Mouse (Mus musculus): ENCODE data around the gene Anapc11.

Gene Anapc11

GRCm38 (mm10) chr11:120648001-120648476 is 49.8 kb downstream of the Anapc11 start, which contains the start of gene Myadml2:
Gene Myadml2, minus strand, starts transcription at chr11:120648158.
- in situ Hi-C loops (cut with MboI; ENCODE audit: low sequenced_read_pairs), result no loop called here

DNA sequence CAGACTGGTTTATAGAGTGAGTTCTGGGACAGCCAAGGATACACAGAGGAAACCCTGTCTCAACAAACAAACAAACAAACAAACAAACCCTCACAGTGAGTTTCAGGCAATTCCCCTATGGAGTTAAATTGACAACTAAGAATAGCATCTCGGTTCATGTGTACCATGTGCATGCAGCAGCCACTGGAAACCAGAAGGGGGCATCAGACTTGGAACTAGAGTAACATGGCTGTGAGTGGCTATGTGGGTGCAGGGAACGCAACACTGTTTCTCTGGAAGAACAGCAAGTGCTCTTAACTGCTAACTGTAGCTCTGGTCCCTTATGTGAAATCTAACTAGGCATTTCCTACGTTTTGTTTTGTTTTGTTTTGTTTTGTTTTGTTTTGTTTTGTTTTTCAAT is 53.7 kb downstream of the Anapc11 start:
- in situ Hi-C loops (cut with MboI; ENCODE audit: low sequenced_read_pairs), result no loop called here

- in situ Hi-C loops (cut with MboI; ENCODE audit: low sequenced_read_pairs), result no loop called here
These were observed 56.5 kb downstream of the Anapc11 start for GRCm38 (mm10) chr11:120654741-120655140.

DNA sequence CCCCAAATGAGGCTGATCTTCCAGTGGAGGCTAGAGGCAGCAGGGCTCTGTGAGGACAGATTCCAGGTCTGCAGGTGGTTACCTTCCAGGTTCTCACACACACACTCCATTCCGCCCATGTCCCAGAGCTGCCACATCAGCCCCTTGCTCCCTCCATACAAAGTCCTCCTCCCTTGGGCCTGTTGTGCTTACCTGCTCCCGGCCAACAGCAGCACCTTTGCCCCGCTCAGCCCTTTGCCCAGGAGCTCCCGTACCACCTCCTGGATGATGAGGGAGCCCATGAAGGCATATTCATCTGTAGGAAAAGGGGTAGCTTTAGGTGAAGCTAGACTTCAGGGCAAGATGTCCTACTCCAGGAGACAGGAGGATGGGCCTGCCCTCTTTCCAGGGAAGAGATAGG is 59.1 kb downstream of the Anapc11 start:
- in situ Hi-C loops (cut with MboI; ENCODE audit: low sequenced_read_pairs), result no loop called here
